Mouse (Mus musculus) limb, embryonic 15.5 days (tissue): Measurements from ENCODE around the gene Endov. TPM values are rescaled to one million over a fixed set of nuclear protein-coding genes. Genes with fewer than 3 reads are reported as not detected.
A peak's percentile ranks its signal among the peaks of the same experiment; 100 is the strongest.

Experiments used
- ATAC-seq: fragments of 200-750 bp; cut with Nextera tagmentation; 2 replicates; pipeline ENCODE4 v1.8.0; 2017; ENCODE audit warnings: low read depth, moderate TSS enrichment; ENCODE audit not compliant: insufficient number of reproducible peaks, low FRiP score, low TSS enrichment
- H3K27ac ChIP-seq: fragments of 300-500 bp; sonication (generic); 2 replicates; pipeline ENCODE4 v1.5.1; 2015; ENCODE audit warnings: moderate library complexity, mild to moderate bottlenecking, inconsistent platforms
- H3K27me3 ChIP-seq: fragments of 300-500 bp; sonication (generic); 2 replicates; pipeline ENCODE4 v1.6.1; 2015; ENCODE audit warnings: inconsistent platforms
- H3K36me3 ChIP-seq: fragments of 300-500 bp; sonication (generic); 2 replicates; pipeline ENCODE4 v1.6.1; 2015; ENCODE audit warnings: inconsistent platforms
- H3K4me1 ChIP-seq: fragments of 300-500 bp; sonication (generic); 2 replicates; pipeline ENCODE4 v1.6.1; 2015; ENCODE audit warnings: inconsistent platforms
- H3K4me2 ChIP-seq: fragments of 300-500 bp; sonication (generic); 2 replicates; pipeline ENCODE4 v1.6.1; 2015; ENCODE audit warnings: mild to moderate bottlenecking, inconsistent platforms
- H3K4me3 ChIP-seq: fragments of 300-500 bp; sonication (generic); 2 replicates; pipeline ENCODE4 v1.5.1; 2015; ENCODE audit warnings: mild to moderate bottlenecking, inconsistent platforms
- H3K9ac ChIP-seq: fragments of 300-500 bp; sonication (generic); 2 replicates; pipeline ENCODE4 v1.6.1; 2015; ENCODE audit warnings: inconsistent platforms
- H3K9me3 ChIP-seq: fragments of 300-500 bp; sonication (generic); 2 replicates; pipeline ENCODE4 v1.6.1; 2016; ENCODE audit warnings: inconsistent platforms
- WGBS: fragments of 180-500 bp; shearing (Covaris S2); methylation state at CpG from one replicate; pipeline ENCODE4 v1.1.7; 2015; 5-methylcytosine and 5-hydroxymethylcytosine counted together
- polyA plus RNA-seq: library from polyadenylated mRNA; unstranded; fragments of >200 nt; fragmentation: Nextera tagmentation; extraction: Ambion mirVana; gene quantifications from 2 replicates; pipeline ENCODE4 v1.2.1, GENCODE M21; 2015

Gene Endov
- polyA plus RNA-seq, 1 experiment from 2014 or later, result 13.8 TPM

DNA sequence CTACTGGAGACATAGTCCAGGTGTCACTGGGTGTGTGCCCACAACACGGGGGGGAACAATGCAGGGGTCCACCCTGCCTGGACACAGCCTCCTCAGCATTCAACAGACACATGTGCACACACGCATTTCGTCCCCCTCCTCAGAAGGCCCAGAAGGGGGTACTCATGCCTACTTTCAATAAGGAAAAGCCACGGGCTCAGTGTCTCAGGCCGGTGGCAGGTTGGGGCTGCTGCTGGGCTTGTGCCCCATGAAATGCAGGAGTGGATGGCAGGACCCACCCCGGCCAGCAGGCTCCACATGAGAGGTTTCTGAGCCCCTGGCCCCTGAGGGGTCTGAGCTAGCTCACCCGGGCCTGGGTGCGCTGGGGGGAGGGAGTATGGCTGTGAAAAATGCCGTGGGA, 49.9 kb downstream of the Endov start:
- Histone ChIP-seq H3K9me3 (no peaks in the 10 kb centered on the region), H3K27ac (no peak overlapping the region), H3K4me1 (0 out of 2 replicates have a peak, but pooled peaks cover 5% of the 10 kb centered on the region), H3K4me2 (no peak overlapping the region), H3K27me3 (peaks cover 65% of the 10 kb centered on the region), H3K9ac (no peak overlapping the region), H3K4me3 (no peak overlapping the region), H3K36me3 (no peaks in the 10 kb centered on the region)
- 73% methylated on average over 9 of the region's 9 CpGs for WGBS
- no peak for ATAC-seq

DNA sequence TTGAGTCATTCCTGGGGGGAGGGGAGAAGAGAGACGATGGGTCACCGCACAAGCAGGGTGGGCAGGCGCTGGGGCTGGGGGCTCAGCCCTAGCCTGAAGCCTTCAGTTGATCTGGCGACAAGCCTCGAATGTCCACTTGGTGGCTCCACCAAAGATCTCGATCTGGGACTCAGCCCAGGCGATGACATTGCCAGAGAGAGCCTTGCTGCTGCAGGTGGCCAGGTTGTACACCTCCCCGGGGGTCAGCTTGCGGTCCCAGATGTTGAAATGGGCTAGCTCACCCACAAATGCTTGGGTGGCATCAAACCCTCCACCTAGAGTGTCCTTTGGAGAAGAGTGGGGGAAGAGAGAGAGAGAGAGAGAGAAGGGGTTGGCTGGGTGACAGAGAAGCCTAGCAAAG, 51.2 kb downstream of the Endov start:
- H3K4me1 ChIP-seq, result peaks cover 17% of the 10 kb centered on the region
- no peak for ATAC-seq
- H3K27ac ChIP-seq, result no peak overlapping the region
- 53% methylated on average over 9 of the region's 9 CpGs for WGBS
- no peak overlapping the region for H3K4me2 ChIP-seq
- H3K4me3 ChIP-seq, result no peak overlapping the region
- H3K9ac ChIP-seq, result no peak overlapping the region
- peaks cover 78% of the 10 kb centered on the region for H3K27me3 ChIP-seq
- H3K36me3 ChIP-seq, result no peaks in the 10 kb centered on the region
- H3K9me3 ChIP-seq, result no peaks in the 10 kb centered on the region

DNA sequence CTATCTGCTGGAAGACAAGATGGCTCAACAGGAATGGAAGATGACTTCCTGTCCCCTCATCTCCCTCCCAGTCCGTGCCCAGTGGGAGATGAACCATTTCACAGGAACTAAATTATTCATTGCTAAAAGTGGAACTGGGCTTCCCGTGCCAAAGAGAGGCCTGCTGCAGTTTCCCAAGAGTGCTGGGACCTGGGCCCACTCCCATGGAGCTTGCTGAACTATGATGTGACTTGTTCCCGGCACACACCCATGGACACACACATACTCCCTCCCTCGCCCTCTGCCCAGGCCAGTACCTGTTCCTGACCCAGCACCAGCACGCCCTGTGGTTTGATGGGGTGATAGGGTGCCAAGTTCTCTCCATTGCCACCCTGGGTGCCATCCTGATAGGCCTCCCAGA, 51.7 kb downstream of the Endov start:
- H3K9ac ChIP-seq, result no peak overlapping the region
- H3K27me3 ChIP-seq, result peaks cover 83% of the 10 kb centered on the region
- H3K9me3 ChIP-seq, result no peaks in the 10 kb centered on the region
- 81% methylated on average over 5 of the region's 5 CpGs for WGBS
- ATAC-seq, result no peak
- no peak overlapping the region for H3K27ac ChIP-seq
- peaks cover 22% of the 10 kb centered on the region for H3K4me1 ChIP-seq
- H3K36me3 ChIP-seq, result no peaks in the 10 kb centered on the region
- no peak overlapping the region for H3K4me3 ChIP-seq
- no peak overlapping the region for H3K4me2 ChIP-seq

DNA sequence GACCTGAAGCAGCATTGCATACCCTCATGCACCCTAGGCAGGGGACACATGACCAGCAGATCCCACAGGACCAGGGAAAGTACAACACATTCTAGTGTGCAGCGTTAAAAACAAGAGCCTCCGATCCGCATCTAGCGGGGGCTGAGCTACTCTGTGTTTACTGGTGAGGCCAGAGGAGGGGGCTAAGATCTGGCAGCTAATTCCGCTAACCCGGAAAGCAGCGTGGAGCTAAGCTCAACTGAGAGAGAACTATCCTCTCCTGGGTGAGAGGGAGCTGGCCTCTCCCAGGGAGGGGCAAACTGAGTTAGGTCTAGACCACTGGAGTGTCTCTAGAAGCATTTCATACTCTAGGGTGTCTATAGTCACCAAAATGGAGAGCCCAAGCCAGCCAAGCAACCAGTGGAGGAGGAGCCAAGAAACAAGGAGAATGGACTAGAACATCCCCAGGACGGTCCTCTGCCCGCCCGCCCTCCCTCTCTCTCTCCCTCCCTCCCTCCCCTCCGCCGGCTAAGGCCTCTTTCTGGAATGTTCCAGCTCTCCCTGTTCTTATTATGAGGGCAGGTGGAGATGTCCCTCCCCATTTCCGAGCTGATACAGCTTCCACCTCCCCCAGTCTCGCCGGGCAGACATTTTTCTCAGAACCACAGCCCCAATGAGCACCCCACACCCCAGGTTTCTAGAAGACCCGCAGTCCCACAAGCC, 52.8 kb downstream of the Endov start:
- Histone ChIP-seq H3K4me2 (no peak overlapping the region), H3K27me3 (peaks cover 93% of the 10 kb centered on the region), H3K9me3 (no peaks in the 10 kb centered on the region), H3K9ac (no peak overlapping the region), H3K4me3 (no peak overlapping the region), H3K4me1 (peaks cover 33% of the 10 kb centered on the region), H3K27ac (no peak overlapping the region), H3K36me3 (no peaks in the 10 kb centered on the region)
- WGBS, result 48% methylated on average over 16 of the region's 16 CpGs
- ATAC-seq, result no peak

DNA sequence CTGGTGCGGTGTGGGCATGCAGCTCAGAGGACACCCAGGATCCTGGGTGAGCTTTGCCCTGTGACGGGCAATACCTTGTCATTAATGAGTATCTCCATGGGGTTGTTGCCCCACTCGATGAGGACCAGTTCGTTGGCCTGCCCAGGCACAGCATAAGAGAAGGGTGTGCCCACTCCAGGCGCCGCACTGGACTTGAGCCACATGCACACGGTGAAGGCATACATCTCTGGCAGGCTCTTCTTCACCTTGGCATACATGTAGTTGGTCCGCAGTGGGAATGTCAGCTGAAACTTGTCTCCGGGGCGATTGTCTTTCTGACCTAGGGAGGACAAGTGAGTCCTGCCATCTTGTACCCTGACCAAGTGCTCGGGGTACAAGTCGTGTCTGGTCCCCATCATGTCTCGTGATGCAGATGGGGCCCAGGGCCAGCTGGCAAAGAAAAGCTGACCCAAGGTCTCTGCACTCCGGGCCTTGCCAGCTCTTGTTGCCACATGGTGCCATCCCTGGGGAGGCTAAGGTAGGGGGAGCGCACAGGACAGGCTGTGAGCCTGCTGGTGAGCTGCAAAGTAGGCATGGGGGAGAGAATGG, 53.5 kb downstream of the Endov start:
- Histone ChIP-seq H3K4me1 (peaks cover 39% of the 10 kb centered on the region), H3K27me3 (peaks cover 99% of the 10 kb centered on the region), H3K4me2 (no peak overlapping the region), H3K9ac (no peak overlapping the region), H3K4me3 (no peak overlapping the region), H3K9me3 (no peaks in the 10 kb centered on the region), H3K36me3 (no peaks in the 10 kb centered on the region), H3K27ac (no peak overlapping the region)
- WGBS, result 82% methylated on average over 15 of the region's 15 CpGs
- ATAC-seq, result no peak

DNA sequence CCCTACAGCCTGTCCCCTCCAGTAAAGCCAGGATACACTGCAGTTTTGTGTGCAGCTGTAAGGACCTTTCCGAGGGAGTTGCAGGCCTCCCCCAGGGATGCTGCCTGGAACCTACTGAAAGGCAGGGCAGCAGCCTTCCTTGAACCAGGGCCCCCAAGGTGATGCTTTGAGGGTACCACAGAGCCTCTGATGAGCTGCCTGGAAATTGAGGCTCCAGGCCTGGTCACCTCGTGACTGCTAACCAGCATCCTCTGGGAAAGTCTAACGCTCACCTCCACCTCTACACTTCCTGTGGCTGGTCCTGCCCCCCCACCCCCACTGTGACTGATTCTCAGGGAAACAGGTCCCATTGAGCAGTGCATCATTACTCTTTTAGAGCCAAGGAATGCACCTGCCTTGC, 54.1 kb downstream of the Endov start:
- no peak for ATAC-seq
- Histone ChIP-seq H3K4me2 (no peak overlapping the region), H3K27me3 (peaks cover 99% of the 10 kb centered on the region), H3K4me1 (peaks cover 40% of the 10 kb centered on the region), H3K9me3 (no peaks in the 10 kb centered on the region), H3K9ac (no peak overlapping the region), H3K36me3 (no peaks in the 10 kb centered on the region), H3K27ac (no peak overlapping the region), H3K4me3 (no peak overlapping the region)
- 54% methylated on average over 3 of the region's 3 CpGs for WGBS

DNA sequence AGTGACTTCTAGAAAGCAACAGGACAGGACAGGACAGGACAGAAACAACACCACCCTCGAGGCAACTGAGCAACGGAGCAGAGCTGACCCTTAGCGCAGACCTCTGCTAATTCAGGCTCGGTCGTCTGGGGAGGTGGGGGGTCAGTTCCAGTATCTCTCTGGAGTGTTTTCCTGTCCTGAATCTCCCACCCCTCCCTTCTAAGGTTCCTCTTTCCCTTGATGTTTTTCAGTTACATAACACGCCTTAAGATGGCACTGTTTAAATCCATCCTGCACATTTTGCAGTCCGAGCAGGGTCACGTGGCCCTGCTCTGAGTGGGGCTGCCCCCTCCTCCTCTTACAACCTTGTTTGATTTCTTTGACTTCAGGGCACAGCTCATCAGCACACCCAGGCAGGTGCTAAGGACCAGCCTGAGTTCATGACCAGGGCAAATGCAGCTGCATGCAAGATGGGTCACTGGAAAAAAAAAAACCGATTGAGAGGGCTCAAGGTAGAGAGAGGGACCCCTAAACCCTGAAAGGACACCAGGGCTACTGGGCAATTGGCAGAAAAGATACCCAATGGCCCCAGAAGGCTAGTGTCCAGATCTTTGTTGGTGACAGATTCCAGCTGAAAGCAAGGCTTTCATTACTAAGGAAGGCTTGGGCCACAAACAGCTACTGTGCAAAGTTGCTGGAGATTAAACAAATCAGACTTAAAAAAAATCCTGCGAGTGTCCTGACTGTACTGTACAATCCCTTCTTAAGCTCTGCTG, 54.8 kb downstream of the Endov start:
- H3K9me3 ChIP-seq, result no peaks in the 10 kb centered on the region
- no peaks in the 10 kb centered on the region for H3K36me3 ChIP-seq
- peaks cover 99% of the 10 kb centered on the region for H3K27me3 ChIP-seq
- H3K4me1 ChIP-seq, result peaks cover 40% of the 10 kb centered on the region
- 6% methylated on average over 10 of the region's 10 CpGs for WGBS
- H3K9ac ChIP-seq, result no peak overlapping the region
- H3K4me2 ChIP-seq, result peak overlapping the region; percentile 99
- H3K27ac ChIP-seq, result no peak overlapping the region
- peak overlapping the region; percentile 52 for H3K4me3 ChIP-seq
- ATAC-seq, result no peak

DNA sequence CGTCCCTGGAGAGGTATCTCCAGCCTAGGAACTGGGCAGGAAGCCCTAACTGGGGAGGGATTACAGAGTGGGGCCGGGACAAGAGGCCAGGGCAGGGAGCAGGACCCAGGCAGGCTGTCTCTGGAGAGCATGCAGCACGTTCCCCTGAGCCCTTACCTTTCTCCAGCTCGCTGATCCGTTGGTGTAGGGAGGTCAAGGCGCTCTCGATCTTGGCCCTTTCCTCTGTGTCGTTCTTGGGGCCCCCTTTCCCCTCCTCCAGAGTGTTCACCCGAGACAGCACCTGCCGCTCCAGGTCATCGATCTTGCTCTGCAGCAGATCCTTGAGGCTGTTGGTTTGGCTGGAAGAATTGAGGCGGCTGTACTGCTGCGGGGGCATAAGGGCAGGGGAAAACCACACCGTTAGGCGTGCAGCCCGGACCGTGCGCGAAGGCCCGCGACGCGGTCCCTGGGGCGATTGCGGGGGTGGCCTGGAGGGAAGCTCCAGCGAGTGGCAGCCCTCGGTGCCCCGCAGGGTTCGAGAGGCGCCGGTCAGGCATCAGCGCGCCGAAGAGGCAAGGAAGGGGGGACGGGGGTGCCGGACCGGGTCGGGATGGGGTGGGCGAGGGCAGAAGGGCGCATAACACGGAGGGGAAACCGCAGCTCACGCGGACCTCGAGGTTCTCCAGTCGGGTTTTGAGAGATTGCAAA, 55.5 kb downstream of the Endov start:
- ATAC-seq, result no peak
- H3K36me3 ChIP-seq, result no peaks in the 10 kb centered on the region
- H3K9me3 ChIP-seq, result no peaks in the 10 kb centered on the region
- 2% methylated on average over 46 of the region's 46 CpGs for WGBS
- peak overlapping the region; percentile 52 for H3K4me3 ChIP-seq
- peaks cover 99% of the 10 kb centered on the region for H3K27me3 ChIP-seq
- H3K4me2 ChIP-seq, result peak overlapping the region; percentile 99
- H3K4me1 ChIP-seq, result peaks cover 40% of the 10 kb centered on the region
- no peak overlapping the region for H3K9ac ChIP-seq
- H3K27ac ChIP-seq, result no peak overlapping the region

DNA sequence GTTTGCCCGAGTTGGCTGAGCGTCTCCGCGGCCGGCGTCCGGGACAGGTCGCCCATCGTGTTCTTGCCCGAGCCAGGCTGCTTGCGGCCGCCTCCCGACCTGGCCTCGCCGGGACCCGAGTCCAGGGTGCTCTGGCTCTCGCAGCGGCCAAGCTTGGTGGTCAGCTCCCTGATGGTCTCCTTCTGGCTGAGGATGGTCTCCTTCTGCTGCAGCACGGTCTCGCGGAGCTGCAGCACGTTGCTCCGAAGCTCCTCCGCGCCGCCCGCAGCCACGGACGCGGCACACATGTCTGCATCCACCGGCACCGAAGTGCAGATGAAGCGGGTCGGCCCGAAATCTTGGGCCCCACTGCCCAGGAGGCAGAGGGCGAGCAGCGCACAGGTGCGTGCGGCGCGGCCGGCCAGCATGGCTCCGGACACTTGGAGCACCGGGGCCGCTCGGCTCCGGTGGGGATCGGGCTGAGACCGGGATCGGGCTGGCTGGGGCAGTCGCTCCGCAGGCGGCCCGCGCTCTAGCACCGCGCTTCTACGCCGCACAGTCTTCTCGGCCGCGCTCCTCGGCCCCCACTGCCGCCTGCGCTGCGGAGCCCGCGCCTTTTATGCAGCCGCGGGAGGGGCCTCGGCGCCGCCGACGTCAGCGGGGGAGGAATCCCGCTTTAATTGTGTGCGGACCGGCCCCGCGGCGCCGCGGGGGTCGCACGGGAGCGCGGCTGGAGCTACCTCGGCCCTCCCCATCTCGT, 56.2 kb downstream of the Endov start, which contains the start of gene Nptx1:
TSS of gene Nptx1 (minus strand) at position 571 of the 739 bp plus-strand sequence.
- Histone ChIP-seq H3K4me1 (peaks cover 40% of the 10 kb centered on the region), H3K36me3 (no peaks in the 10 kb centered on the region), H3K4me2 (peak within 1 kb of the TSS; percentile 99), H3K9me3 (no peaks in the 10 kb centered on the region), H3K9ac (peak within 1 kb of the TSS; percentile 37; the same call in 1 of the 2 replicates), H3K27me3 (peaks cover 98% of the 10 kb centered on the region), H3K27ac (no peak within 1 kb of the TSS), H3K4me3 (peak within 1 kb of the TSS; percentile 52)
- under 1% methylated on average over 78 of the region's 90 CpGs for WGBS
- no peak for ATAC-seq

DNA sequence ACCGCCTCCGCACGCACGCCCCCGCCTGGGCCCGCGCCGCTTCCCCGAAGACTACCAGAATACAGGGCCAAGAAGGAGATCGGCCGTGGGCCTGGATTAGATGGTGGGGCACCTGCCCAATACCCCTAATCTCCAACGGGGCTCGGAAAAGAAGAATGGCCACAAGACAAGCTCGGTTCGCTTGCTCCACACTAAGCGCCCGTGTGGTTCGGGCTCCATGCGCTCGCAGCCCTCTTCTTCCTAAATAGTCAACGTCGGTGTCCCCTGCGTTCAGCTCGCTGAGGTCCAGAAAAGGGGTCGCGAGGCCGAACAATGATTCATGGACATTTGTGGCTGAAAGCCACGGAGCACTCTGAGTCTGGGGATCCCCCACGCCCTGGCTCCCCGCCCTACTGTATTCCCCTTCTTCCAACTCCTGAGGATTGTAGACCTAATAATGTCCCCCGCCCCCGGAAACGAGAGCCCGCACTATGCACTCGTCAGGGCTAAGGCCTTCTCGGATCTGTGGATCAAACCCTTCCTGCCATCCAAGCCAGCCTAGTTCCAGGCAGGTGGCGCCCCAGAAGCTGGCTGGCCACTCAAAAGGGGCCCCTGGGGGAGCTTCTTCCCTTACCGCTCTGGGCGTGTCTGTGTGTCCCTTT, 56.9 kb downstream of the Endov start:
- Histone ChIP-seq H3K27me3 (peaks cover 98% of the 10 kb centered on the region), H3K4me2 (peak overlapping the region; percentile 99), H3K4me1 (peaks cover 45% of the 10 kb centered on the region), H3K36me3 (no peaks in the 10 kb centered on the region), H3K9me3 (no peaks in the 10 kb centered on the region), H3K9ac (0 out of 2 replicates have a peak overlapping the region, but pooled peaks have one; percentile 37), H3K4me3 (peak overlapping the region; percentile 52), H3K27ac (no peak overlapping the region)
- ATAC-seq, result no peak
- WGBS, result under 1% methylated on average over 38 of the region's 39 CpGs
